Mouse (Mus musculus) heart, embryonic 12.5 days (tissue): Measurements from ENCODE around the gene Gm10799. TPM values are rescaled to one million over a fixed set of nuclear protein-coding genes. Genes with fewer than 3 reads are reported as not detected.
A peak's percentile ranks its signal among the peaks of the same experiment; 100 is the strongest.
"Not testable (repeated sequence)": the region's sequence is repeated elsewhere in the genome, so short reads cannot be mapped to it uniquely, and the experiment has no call there.

Source experiments
- ATAC-seq: fragments of 200-750 bp; cut with Nextera tagmentation; 2 replicates; pipeline ENCODE4 v1.8.0; 2017; ENCODE audit warnings: moderate TSS enrichment, moderate library complexity; ENCODE audit not compliant: insufficient number of reproducible peaks, low FRiP score
- H3K27ac ChIP-seq: fragments of 300-500 bp; sonication (generic); 2 replicates; pipeline ENCODE4 v1.5.1; 2016; ENCODE audit warnings: mild to moderate bottlenecking, moderate library complexity; ENCODE audit not compliant: poor library complexity, severe bottlenecking
- H3K27me3 ChIP-seq: fragments of 300-500 bp; sonication (generic); replicated peaks from 2 replicates; pipeline ENCODE4 v1.6.1; 2016; ENCODE audit warnings: mild to moderate bottlenecking, moderate library complexity
- H3K36me3 ChIP-seq: fragments of 300-500 bp; sonication (generic); 2 replicates; pipeline ENCODE4 v1.6.1; 2016; ENCODE audit warnings: mild to moderate bottlenecking, moderate library complexity
- H3K4me1 ChIP-seq: fragments of 300-500 bp; sonication (generic); replicated peaks from 2 replicates; pipeline ENCODE4 v1.6.1; 2016; ENCODE audit warnings: mild to moderate bottlenecking
- H3K4me2 ChIP-seq: fragments of 300-500 bp; sonication (generic); 2 replicates; pipeline ENCODE4 v1.6.1; 2016; ENCODE audit warnings: mild to moderate bottlenecking, moderate library complexity
- H3K4me3 ChIP-seq: fragments of 300-500 bp; sonication (generic); 2 replicates; pipeline ENCODE4 v1.5.1; 2016; ENCODE audit warnings: mild to moderate bottlenecking
- H3K9ac ChIP-seq: fragments of 300-500 bp; sonication (generic); 2 replicates; pipeline ENCODE4 v1.6.1; 2016; ENCODE audit warnings: mild to moderate bottlenecking, moderate library complexity
- H3K9me3 ChIP-seq: fragments of 300-500 bp; sonication (generic); replicated peaks from 2 replicates; pipeline ENCODE4 v1.6.1; 2016; ENCODE audit warnings: mild to moderate bottlenecking, moderate library complexity
- WGBS: fragments of 180-500 bp; shearing (Covaris S2); methylation state at CpG from one replicate; pipeline ENCODE4 v1.1.7; 2016; 5-methylcytosine and 5-hydroxymethylcytosine counted together
- polyA plus RNA-seq: library from polyadenylated mRNA; unstranded; fragments of >200 nt; fragmentation: Nextera tagmentation; extraction: Ambion mirVana; gene quantifications from 2 replicates; pipeline ENCODE4 v1.2.1, GENCODE M21; 2016

Gm10799 gene
- polyA plus RNA-seq, 1 experiment from 2014 or later, result not detected

- Histone ChIP-seq H3K9me3 (peaks cover 7% of the 10 kb centered on the region; the same call in 1 of the 2 replicates), H3K36me3 (peaks cover 4% of the 10 kb centered on the region; the same call in 1 of the 2 replicates), H3K4me3 (peak within 1 kb of the TSS; percentile 50), H3K4me2 (peak within 1 kb of the TSS; percentile 73), H3K27me3 (no peaks in the 10 kb centered on the region), H3K4me1 (0 out of 2 replicates have a peak, but pooled peaks cover 9% of the 10 kb centered on the region), H3K27ac (peak within 1 kb of the TSS; percentile 54), H3K9ac (peak within 1 kb of the TSS; percentile 60)
- WGBS, result 19% methylated on average over 13 of the region's 13 CpGs
- peak; percentile 92 for ATAC-seq
Observed at GRCm38 (mm10) chr2:104069704-104070185, 1.4 kb upstream of the Gm10799 start, which contains the start of gene Cd59b. TSS of gene Cd59b (plus strand) at chr2:104069849.

DNA sequence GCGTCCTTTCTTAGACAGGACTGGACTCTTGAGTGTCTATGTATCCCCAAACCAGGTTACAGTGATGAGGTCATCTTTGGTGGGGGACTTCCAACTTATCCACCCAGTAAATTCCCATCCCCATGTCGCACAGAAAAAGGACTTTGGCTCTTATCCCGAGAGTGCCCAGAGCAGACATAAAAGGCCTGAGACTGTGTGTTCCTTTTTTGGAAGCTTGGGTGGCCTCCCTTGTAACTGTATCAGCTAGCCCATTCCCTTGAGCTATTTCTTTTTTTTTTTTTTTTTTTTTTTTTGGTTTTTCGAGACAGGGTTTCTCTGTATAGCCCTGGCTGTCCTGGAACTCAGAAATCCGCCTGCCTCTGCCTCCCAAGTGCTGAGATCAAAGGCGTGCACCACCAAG is 2.8 kb downstream of the Gm10799 start, which contains the start of gene Gm10912:
Gene Gm10912 (plus strand): TSS at position 301 of the 400 bp plus-strand sequence.
- not testable (repeated sequence) for H3K27me3 ChIP-seq, H3K27ac ChIP-seq, H3K9me3 ChIP-seq, ATAC-seq, H3K4me1 ChIP-seq, H3K4me3 ChIP-seq, H3K4me2 ChIP-seq, H3K9ac ChIP-seq
- H3K36me3 ChIP-seq, result peaks cover 19% of the 10 kb centered on the region
- WGBS, result 81% methylated on average over 6 of the region's 6 CpGs

- peaks cover 28% of the 10 kb centered on the region for H3K36me3 ChIP-seq
- H3K9ac ChIP-seq, result no peak overlapping the region
- no peaks in the 10 kb centered on the region for H3K4me1 ChIP-seq
- no peaks in the 10 kb centered on the region for H3K27me3 ChIP-seq
- no peaks in the 10 kb centered on the region for H3K9me3 ChIP-seq
- H3K4me3 ChIP-seq, result no peak overlapping the region
- no peak for ATAC-seq
- WGBS, result 78% methylated on average over 2 of the region's 2 CpGs
- no peak overlapping the region for H3K4me2 ChIP-seq
- H3K27ac ChIP-seq, result no peak overlapping the region
Observed at GRCm38 (mm10) chr2:104064152-104064551, 4.2 kb downstream of the Gm10799 start.

- no peak overlapping the region for H3K4me3 ChIP-seq
- no peaks in the 10 kb centered on the region for H3K4me1 ChIP-seq
- H3K9me3 ChIP-seq, result no peaks in the 10 kb centered on the region
- no peak for ATAC-seq
- no peaks in the 10 kb centered on the region for H3K27me3 ChIP-seq
- H3K27ac ChIP-seq, result no peak overlapping the region
- no peak overlapping the region for H3K4me2 ChIP-seq
- peaks cover 37% of the 10 kb centered on the region for H3K36me3 ChIP-seq
- H3K9ac ChIP-seq, result no peak overlapping the region
Observed at GRCm38 (mm10) chr2:104062665-104063064, 5.7 kb downstream of the Gm10799 start.

- WGBS, result 95% methylated on average over 6 of the region's 6 CpGs
- Histone ChIP-seq H3K36me3 (peaks cover 37% of the 10 kb centered on the region), H3K4me2 (no peak overlapping the region), H3K4me1 (no peaks in the 10 kb centered on the region), H3K9me3 (no peaks in the 10 kb centered on the region), H3K9ac (no peak overlapping the region), H3K27me3 (no peaks in the 10 kb centered on the region), H3K4me3 (no peak overlapping the region), H3K27ac (no peak overlapping the region)
- ATAC-seq, result no peak
Observed at GRCm38 (mm10) chr2:104060996-104061395, 7.4 kb downstream of the Gm10799 start.

- no peak for ATAC-seq
- Histone ChIP-seq H3K9me3 (no peaks in the 10 kb centered on the region), H3K4me2 (no peak overlapping the region), H3K4me1 (no peaks in the 10 kb centered on the region), H3K27me3 (no peaks in the 10 kb centered on the region), H3K27ac (no peak overlapping the region), H3K9ac (no peak overlapping the region), H3K36me3 (peaks cover 44% of the 10 kb centered on the region), H3K4me3 (no peak overlapping the region)
- 85% methylated on average over 10 of the region's 10 CpGs for WGBS
Observed at GRCm38 (mm10) chr2:104059786-104060185, 8.6 kb downstream of the Gm10799 start.

GRCm38 (mm10) chr2:104058954-104059353 is 9.4 kb downstream of the Gm10799 start:
- no peak for ATAC-seq
- peaks cover 53% of the 10 kb centered on the region for H3K36me3 ChIP-seq
- WGBS, result 93% methylated on average over 4 of the region's 4 CpGs

DNA sequence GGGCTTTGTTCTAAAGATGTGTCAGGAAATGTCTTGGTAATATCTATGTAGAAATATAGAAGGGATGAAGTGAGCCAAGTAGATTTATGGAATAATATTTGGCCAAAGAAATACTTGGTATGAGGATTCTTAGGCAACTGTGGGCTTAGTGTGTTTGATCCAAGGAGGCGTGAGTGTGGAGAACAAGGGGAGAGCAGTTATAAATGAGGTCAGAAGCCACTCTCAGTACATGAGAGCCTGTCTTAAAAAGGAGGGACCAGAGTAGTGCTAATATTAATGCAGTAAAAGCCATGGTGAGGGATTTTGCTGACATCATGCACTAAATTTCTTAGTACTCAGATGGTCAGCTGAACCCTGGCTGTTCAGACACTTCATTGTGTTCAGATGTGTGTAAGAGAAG is 10.0 kb downstream of the Gm10799 start:
- Histone ChIP-seq H3K27ac (no peak overlapping the region), H3K9ac (no peak overlapping the region), H3K4me2 (no peak overlapping the region), H3K9me3 (no peaks in the 10 kb centered on the region), H3K27me3 (no peaks in the 10 kb centered on the region), H3K4me3 (no peak overlapping the region), H3K4me1 (no peaks in the 10 kb centered on the region), H3K36me3 (peaks cover 56% of the 10 kb centered on the region)
- 84% methylated on average over 1 of the region's 1 CpGs for WGBS
- no peak for ATAC-seq

More at GRCm38 (mm10) chr2:104058954-104059353, 9.4 kb downstream of the Gm10799 start:
- no peaks in the 10 kb centered on the region for H3K9me3 ChIP-seq
- H3K4me3 ChIP-seq, result no peak overlapping the region
- no peak overlapping the region for H3K4me2 ChIP-seq
- H3K4me1 ChIP-seq, result no peaks in the 10 kb centered on the region
- no peak overlapping the region for H3K9ac ChIP-seq
- H3K27ac ChIP-seq, result no peak overlapping the region
- H3K27me3 ChIP-seq, result no peaks in the 10 kb centered on the region

- Histone ChIP-seq H3K9me3 (no peaks in the 10 kb centered on the region), H3K4me1 (peaks cover 10% of the 10 kb centered on the region; the same call in 1 of the 2 replicates), H3K9ac (no peak overlapping the region), H3K36me3 (peaks cover 43% of the 10 kb centered on the region), H3K27ac (no peak overlapping the region), H3K27me3 (no peaks in the 10 kb centered on the region), H3K4me2 (no peak overlapping the region), H3K4me3 (no peak overlapping the region)
- 48% methylated on average over 1 of the region's 1 CpGs for WGBS
- ATAC-seq, result no peak
Observed at GRCm38 (mm10) chr2:104044479-104045080, 23.8 kb downstream of the Gm10799 start.

- peaks cover 10% of the 10 kb centered on the region; the same call in 1 of the 2 replicates for H3K4me1 ChIP-seq
- no peaks in the 10 kb centered on the region for H3K27me3 ChIP-seq
- no peaks in the 10 kb centered on the region for H3K9me3 ChIP-seq
- H3K4me2 ChIP-seq, result no peak overlapping the region
- H3K36me3 ChIP-seq, result peaks cover 49% of the 10 kb centered on the region
- no peak overlapping the region for H3K9ac ChIP-seq
- H3K27ac ChIP-seq, result no peak overlapping the region
- WGBS, result 55% methylated on average over 5 of the region's 5 CpGs
- ATAC-seq, result no peak
- no peak overlapping the region for H3K4me3 ChIP-seq
Observed at GRCm38 (mm10) chr2:104043624-104044478, 24.5 kb downstream of the Gm10799 start.

DNA sequence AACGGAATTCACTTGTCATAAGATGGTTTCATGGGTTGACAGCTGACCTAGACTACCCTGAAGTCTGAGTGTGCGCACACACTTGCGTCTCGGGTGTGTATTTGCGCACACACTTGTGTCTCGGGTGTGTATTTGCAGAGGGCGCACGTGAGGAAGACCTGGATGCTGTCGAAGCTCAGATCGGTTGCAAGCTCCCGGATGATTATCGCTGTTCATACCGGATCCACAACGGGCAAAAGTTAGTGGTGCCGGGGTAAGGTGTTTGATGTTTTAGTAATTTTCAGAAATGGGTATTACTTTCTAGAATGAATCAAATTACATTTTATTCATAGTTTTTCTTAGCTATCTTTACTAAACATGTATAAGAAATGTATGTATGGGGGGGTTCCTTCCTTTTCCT is 25.6 kb downstream of the Gm10799 start:
- no peak overlapping the region for H3K9ac ChIP-seq
- ATAC-seq, result no peak
- H3K9me3 ChIP-seq, result no peaks in the 10 kb centered on the region
- H3K4me2 ChIP-seq, result no peak overlapping the region
- H3K27me3 ChIP-seq, result no peaks in the 10 kb centered on the region
- H3K36me3 ChIP-seq, result peaks cover 43% of the 10 kb centered on the region
- H3K4me1 ChIP-seq, result peaks cover 10% of the 10 kb centered on the region; the same call in 1 of the 2 replicates
- H3K27ac ChIP-seq, result no peak overlapping the region
- WGBS, result 92% methylated on average over 15 of the region's 15 CpGs
- H3K4me3 ChIP-seq, result no peak overlapping the region
